Mouse (Mus musculus) hindbrain, embryonic 14.5 days (tissue): ENCODE measurements around the gene Haspin. TPM values are rescaled to one million over a fixed set of nuclear protein-coding genes. Genes with fewer than 3 reads are reported as not detected.

Source experiments
- ATAC-seq: fragments of 200-750 bp; cut with Nextera tagmentation; 2 replicates; pipeline ENCODE4 v1.8.0; 2017; ENCODE audit warnings: moderate number of reproducible peaks, mild to moderate bottlenecking, moderate TSS enrichment, moderate library complexity; ENCODE audit not compliant: low FRiP score
- DNase-seq: peaks from one replicate; pipeline ENCODE4 v3.0.0-alpha.2; 2015; ENCODE audit warnings: low spot score
- H3K27ac ChIP-seq: fragments of 300-500 bp; sonication (generic); 2 replicates; pipeline ENCODE4 v1.5.1; 2014; ENCODE audit warnings: mild to moderate bottlenecking, moderate library complexity
- H3K27me3 ChIP-seq: fragments of 300-500 bp; sonication (generic); 2 replicates; pipeline ENCODE4 v1.6.1; 2014; ENCODE audit warnings: mild to moderate bottlenecking, low read length, mixed read lengths; ENCODE audit not compliant: control insufficient read depth, insufficient read depth
- H3K36me3 ChIP-seq: fragments of 300-500 bp; sonication (generic); replicated peaks from 2 replicates; pipeline ENCODE4 v1.6.1; 2014; ENCODE audit not compliant: control insufficient read depth, insufficient read depth
- H3K4me1 ChIP-seq: fragments of 300-500 bp; sonication (generic); replicated peaks from 2 replicates; pipeline ENCODE4 v1.6.1; 2014; ENCODE audit warnings: antibody characterized with exemption, low read length, mixed read lengths; ENCODE audit not compliant: control insufficient read depth, insufficient read depth
- H3K4me2 ChIP-seq: fragments of 300-500 bp; sonication (generic); replicated peaks from 2 replicates; pipeline ENCODE4 v1.6.1; 2014; ENCODE audit warnings: mild to moderate bottlenecking, moderate library complexity
- H3K4me3 ChIP-seq: fragments of 300-500 bp; sonication (generic); replicated peaks from 2 replicates; pipeline ENCODE4 v1.5.1; 2014; ENCODE audit warnings: mild to moderate bottlenecking, low read length
- H3K9ac ChIP-seq: fragments of 300-500 bp; sonication (generic); 2 replicates; pipeline ENCODE4 v1.6.1; 2014
- H3K9me3 ChIP-seq: fragments of 300-500 bp; sonication (generic); 2 replicates; pipeline ENCODE4 v1.6.1; 2016; ENCODE audit warnings: low read length; ENCODE audit not compliant: control insufficient read depth
- WGBS: fragments of 180-500 bp; shearing (Covaris S2); extraction: QIAGEN DNeasy Blood & Tissue Kit; methylation state at CpG from one replicate; pipeline ENCODE4 v1.1.7; 2014; 5-methylcytosine and 5-hydroxymethylcytosine counted together
- polyA plus RNA-seq: library from polyadenylated mRNA; unstranded; fragments of >200 nt; fragmentation: Nextera tagmentation; extraction: Ambion mirVana; gene quantifications from 2 replicates; pipeline ENCODE4 v1.2.1, GENCODE M21; 2014

The Haspin gene
- polyA plus RNA-seq = 2.4 and 3.2 TPM in 2 replicates

DNA sequence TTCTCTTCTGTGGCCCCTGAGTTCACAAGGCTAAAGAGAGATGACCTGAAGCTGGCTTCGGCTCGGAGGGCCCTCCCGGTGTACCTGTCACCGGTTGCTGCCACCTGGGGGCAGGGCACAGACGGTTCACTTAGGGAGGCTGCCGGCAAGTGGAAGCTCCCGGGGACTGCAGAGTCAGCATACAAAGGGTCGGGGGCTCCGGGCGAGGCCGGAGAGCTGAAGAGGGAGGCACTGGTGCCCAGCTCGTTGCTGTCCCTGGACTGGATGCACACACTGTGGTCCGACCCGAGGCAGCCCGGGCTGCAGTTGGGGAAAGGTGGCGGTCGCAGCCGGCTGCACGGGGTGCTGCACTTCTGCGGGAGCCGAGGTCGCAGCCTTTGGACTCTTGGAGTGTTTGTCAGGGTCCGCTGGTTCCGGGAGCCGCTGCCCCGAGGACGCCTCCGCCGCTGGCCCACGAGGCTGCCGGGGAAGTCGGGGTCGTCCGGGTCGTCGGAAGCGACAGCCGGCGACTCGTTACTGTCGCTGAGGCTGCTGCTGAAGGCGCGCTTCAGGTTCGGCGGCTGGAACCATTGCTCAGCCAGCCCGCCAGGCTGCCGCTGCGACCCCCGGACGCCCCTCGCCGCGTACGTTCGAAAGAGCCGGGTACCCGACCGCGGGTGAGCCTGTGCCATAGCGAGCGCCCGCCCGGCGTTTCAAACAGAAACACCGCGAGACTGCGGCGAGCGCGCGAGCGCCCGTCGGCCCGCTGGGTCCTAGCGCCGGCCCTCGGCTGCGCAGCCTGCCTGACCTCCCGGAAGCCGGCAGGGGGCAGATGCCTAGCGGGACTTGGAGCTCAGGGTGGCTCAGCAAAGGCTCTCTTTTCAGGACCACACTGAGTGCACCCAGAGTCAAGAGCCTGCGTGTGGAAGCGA, at the start of gene Haspin:
Gene Haspin (minus strand): TSS at position 704 of the 911 bp plus-strand sequence.
- Histone ChIP-seq H3K27me3 (no peaks in the 10 kb centered on the region), H3K36me3 (no peaks in the 10 kb centered on the region), H3K27ac (no peak within 1 kb of the TSS), H3K9ac (peak within 1 kb of the TSS; percentile 68), H3K4me3 (peak within 1 kb of the TSS; percentile 78), H3K9me3 (no peaks in the 10 kb centered on the region), H3K4me2 (peak within 1 kb of the TSS; percentile 88), H3K4me1 (peaks cover 6% of the 10 kb centered on the region)
- ATAC-seq (peak; percentile 95), DNase-seq (peak; percentile 92)
- under 1% methylated on average over 84 of the region's 84 CpGs for WGBS

GRCm38 (mm10) chr11:73187231-73187630, 49.1 kb upstream of the Haspin start:
- ATAC-seq = no peak
- Histone ChIP-seq H3K4me3 (no peak overlapping the region), H3K4me1 (no peaks in the 10 kb centered on the region), H3K4me2 (no peak overlapping the region), H3K27me3 (no peaks in the 10 kb centered on the region), H3K9me3 (no peaks in the 10 kb centered on the region), H3K36me3 (peaks cover 88% of the 10 kb centered on the region), H3K27ac (no peak overlapping the region), H3K9ac (no peak overlapping the region)
- WGBS = 89% methylated on average over 6 of the region's 6 CpGs
- DNase-seq = no peak

GRCm38 (mm10) chr11:73185872-73186615, 48.0 kb upstream of the Haspin start:
- Histone ChIP-seq H3K9ac (no peak overlapping the region), H3K4me3 (no peak overlapping the region), H3K4me1 (no peaks in the 10 kb centered on the region), H3K27me3 (no peaks in the 10 kb centered on the region), H3K9me3 (no peaks in the 10 kb centered on the region), H3K36me3 (peaks cover 81% of the 10 kb centered on the region), H3K27ac (no peak overlapping the region), H3K4me2 (no peak overlapping the region)
- DNase-seq = no peak
- no peak for ATAC-seq
- 92% methylated on average over 10 of the region's 10 CpGs for WGBS

- Histone ChIP-seq H3K4me2 (peak overlapping the region; percentile 74), H3K9me3 (no peaks in the 10 kb centered on the region), H3K4me3 (peak overlapping the region; percentile 98), H3K27ac (peak overlapping the region; percentile 92), H3K36me3 (peaks cover 20% of the 10 kb centered on the region), H3K9ac (peak overlapping the region; percentile 92), H3K27me3 (no peaks in the 10 kb centered on the region), H3K4me1 (peaks cover 27% of the 10 kb centered on the region)
- DNase-seq (peak; percentile 28), ATAC-seq (no peak)
- WGBS = 8% methylated on average over 2 of the region's 2 CpGs
Observed at GRCm38 (mm10) chr11:73177895-73178294, 39.8 kb upstream of the Haspin start.

- Histone ChIP-seq H3K9ac (peak overlapping the region; percentile 92), H3K4me3 (peak overlapping the region; percentile 98), H3K9me3 (no peaks in the 10 kb centered on the region), H3K36me3 (peaks cover 18% of the 10 kb centered on the region), H3K27ac (peak overlapping the region; percentile 92), H3K27me3 (no peaks in the 10 kb centered on the region), H3K4me2 (peak overlapping the region; percentile 74), H3K4me1 (peaks cover 27% of the 10 kb centered on the region)
- ATAC-seq (no peak; the same call in 1 of the 2 replicates), DNase-seq (peak; percentile 65)
- WGBS = 0% methylated on average over 25 of the region's 28 CpGs
Observed at GRCm38 (mm10) chr11:73177509-73177875, 39.4 kb upstream of the Haspin start.

GRCm38 (mm10) chr11:73176608-73177508, 38.8 kb upstream of the Haspin start, which contains the start of the genes Emc6 and Tax1bp3:
Gene Emc6 (minus strand): TSS chr11:73177037.
Gene Tax1bp3 (plus strand): TSS chr11:73177083.
- Histone ChIP-seq H3K4me2 (peak within 1 kb of the TSS; percentile 74), H3K36me3 (peaks cover 13% of the 10 kb centered on the region), H3K27me3 (no peaks in the 10 kb centered on the region), H3K4me1 (peaks cover 27% of the 10 kb centered on the region), H3K9ac (peak within 1 kb of the TSS; percentile 92), H3K4me3 (peak within 1 kb of the TSS; percentile 98), H3K9me3 (no peaks in the 10 kb centered on the region), H3K27ac (peak within 1 kb of the TSS; percentile 92)
- ATAC-seq (peak; percentile 98), DNase-seq (peak; percentile 96)
- WGBS = under 1% methylated on average over 81 of the region's 81 CpGs

DNA sequence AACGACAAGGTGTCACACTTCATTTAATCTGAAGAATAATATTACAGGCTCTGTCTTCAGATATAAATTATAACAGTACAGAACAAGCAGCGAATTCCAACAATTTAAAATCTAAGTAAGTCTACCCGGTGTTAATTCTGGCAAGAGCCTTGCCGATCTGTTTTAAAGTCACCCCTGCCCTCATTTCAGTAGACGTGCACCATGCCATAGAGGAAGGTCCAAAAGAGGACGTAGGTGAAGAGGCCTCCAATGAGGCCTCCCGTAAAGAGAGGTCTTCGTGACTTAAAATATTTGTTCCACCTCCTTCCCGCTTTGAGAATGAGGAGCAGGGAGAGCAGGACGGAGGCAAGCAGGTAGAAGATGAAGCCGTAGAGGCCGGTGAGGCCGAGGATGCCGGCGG, 38.1 kb upstream of the Haspin start:
- ATAC-seq (no peak), DNase-seq (no peak)
- Histone ChIP-seq H3K9me3 (no peaks in the 10 kb centered on the region), H3K27ac (peak overlapping the region; percentile 86), H3K36me3 (peaks cover 20% of the 10 kb centered on the region), H3K4me1 (peaks cover 27% of the 10 kb centered on the region), H3K27me3 (no peaks in the 10 kb centered on the region), H3K9ac (peak overlapping the region; percentile 92), H3K4me2 (peak overlapping the region; percentile 74), H3K4me3 (peak overlapping the region; percentile 98)
- WGBS = under 1% methylated on average over 15 of the region's 15 CpGs

- H3K9ac ChIP-seq = peak overlapping the region; percentile 92
- ATAC-seq (no peak), DNase-seq (no peak)
- WGBS = 44% methylated on average over 8 of the region's 8 CpGs
- H3K27me3 ChIP-seq = no peaks in the 10 kb centered on the region
- no peak overlapping the region for H3K27ac ChIP-seq
- H3K4me2 ChIP-seq = peak overlapping the region; percentile 74
- H3K36me3 ChIP-seq = peaks cover 22% of the 10 kb centered on the region
- H3K9me3 ChIP-seq = no peaks in the 10 kb centered on the region
- H3K4me1 ChIP-seq = peaks cover 27% of the 10 kb centered on the region
- H3K4me3 ChIP-seq = peak overlapping the region; percentile 98
Observed at GRCm38 (mm10) chr11:73175612-73176011, 37.5 kb upstream of the Haspin start.
